Mouse (Mus musculus) ES-Bruce4 (cell line): ENCODE measurements around the gene Nos1ap.

Experiments
- CTCF ChIP-seq: IDR thresholded peaks from one replicate; pipeline ENCODE4 v1.8.1; 2011; ENCODE audit warnings: low read depth, low read length
- EP300 ChIP-seq: IDR thresholded peaks from 2 replicates; pipeline ENCODE4 v1.6.1; 2011; ENCODE audit warnings: low read depth, low read length; ENCODE audit not compliant: insufficient read depth
- POLR2A ChIP-seq: IDR thresholded peaks from one replicate; pipeline ENCODE4 v1.8.1; 2011; ENCODE audit warnings: low read length; ENCODE audit not compliant: insufficient read depth

- TF ChIP-seq POLR2A (no peak), CTCF (no peak), EP300 (no peak)
These were observed 2.9 kb downstream of the Nos1ap start for GRCm38 (mm10) chr1:170586715-170587114.
